Mouse (Mus musculus): ENCODE data around the gene Mllt3.

The Mllt3 gene

DNA sequence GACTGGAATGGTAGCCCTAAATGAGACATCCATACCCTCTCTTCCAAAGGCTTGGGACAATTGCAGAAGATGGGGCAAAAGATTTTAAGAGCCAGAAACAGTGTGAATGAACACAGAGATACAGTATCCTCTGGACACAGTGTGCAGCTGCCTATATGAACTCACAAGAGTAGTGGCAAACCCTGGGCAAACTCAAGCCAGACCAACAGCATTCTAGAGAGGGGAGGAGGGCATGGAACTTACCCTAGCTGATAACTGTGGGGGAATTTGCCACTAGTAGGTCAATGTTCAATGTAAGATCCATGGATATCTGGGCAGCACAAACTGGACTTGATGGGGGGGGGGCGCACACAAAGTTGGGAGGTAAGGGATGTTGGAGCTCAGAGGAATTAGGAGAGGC lies 151.2 kb downstream of the Mllt3 start:
- in situ Hi-C loops (cut with MboI, MseI), result no loop called here

DNA sequence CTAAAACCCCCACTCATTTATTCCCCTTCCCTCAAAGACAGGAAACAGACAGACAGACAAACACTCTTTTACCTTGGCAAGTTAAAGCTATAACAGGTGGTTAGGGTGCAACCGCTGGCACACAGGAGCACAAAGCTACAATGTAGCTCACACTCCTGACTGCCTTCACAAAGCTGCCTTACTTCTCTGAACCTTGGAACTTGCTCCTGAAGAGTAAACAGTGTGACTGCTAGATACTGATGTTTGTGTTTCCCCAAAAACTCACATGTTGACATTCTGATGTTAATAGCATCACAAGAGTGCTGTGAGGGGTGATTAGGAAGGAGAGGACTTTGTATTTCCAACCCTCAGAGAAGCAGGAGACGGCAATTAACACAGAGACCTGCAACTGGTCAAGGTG lies 151.6 kb downstream of the Mllt3 start:
- in situ Hi-C loops (cut with MboI, MseI), result no loop called here

DNA sequence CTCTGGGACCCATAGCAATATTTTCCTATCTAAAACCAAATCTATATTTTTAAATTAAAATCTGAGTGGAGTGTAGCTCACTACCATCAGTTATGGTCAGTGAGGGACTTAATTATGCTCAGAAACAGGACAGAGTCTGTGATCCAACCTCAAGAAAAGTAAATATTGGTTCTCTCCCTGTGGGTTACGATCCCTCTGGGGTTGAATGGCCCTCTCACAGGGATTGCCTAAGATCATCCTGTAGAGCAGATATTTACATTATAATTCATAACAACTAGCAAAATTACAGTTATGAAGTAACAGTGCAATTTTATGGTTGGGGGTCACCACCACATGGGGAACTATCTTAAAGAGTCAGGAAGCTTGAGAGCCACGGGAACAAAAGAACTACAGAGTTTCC lies 152.9 kb downstream of the Mllt3 start:
- in situ Hi-C loops (cut with MboI, MseI), result no loop called here

DNA sequence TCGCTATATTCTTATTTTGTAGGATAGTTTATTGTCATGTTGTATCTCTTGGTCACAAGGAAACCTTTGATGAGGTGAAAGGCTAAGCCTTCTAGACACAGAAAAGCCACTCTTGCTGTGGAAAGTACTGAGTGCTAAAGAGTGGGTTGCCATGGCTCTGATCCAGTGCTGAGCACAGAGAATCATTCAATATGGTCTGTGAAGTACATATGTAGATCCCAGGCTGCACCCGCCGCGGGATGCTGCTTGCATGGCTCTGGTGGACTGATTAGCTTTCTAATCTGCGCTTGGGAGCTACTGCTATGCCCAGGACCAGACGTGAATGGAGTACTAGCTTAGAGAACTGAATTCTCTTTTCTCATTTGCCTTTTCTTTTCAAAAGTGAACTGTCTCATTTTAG lies 154.5 kb downstream of the Mllt3 start:
- in situ Hi-C loops (cut with MboI, MseI), result no loop called here

DNA sequence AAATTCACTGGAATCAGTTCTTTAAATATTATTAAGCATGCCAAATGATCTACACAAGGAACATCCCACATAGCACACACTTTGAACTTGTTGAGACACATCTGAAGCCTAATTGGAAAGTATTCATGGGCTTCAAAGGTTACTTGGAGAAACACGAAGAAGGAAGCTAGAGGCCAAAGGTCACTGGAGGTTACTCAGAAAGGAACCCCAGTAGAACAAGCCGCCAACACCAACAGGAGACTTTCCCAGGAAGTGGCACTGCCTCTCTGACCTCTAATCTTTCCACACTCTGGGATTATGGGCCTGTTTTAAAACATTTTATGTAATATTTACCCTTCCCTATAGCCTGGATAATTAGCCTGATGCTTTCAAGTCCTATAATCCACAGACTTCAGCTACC lies 162.6 kb downstream of the Mllt3 start:
- in situ Hi-C loops (cut with MboI, MseI), result no loop called here

DNA sequence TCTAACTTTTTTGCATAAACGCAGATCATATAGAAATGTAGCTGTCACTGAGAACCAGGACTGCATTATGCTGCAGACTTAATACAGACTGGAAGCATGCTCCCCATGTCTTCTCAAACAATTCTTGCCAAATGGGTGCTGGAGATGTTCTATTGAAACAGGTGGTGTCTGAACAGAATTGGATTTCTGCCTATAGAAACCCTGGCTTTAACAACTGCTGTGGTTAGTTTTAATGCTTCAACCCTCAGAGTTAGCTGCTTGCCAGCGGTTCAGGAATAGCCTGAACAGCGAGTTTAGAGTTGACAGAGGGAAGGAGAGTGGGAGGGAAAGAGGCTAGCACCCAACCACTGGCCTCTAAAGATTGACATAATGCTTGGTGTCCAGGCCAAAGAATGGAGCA lies 166.6 kb downstream of the Mllt3 start:
- in situ Hi-C loops (cut with MboI, MseI), result no loop called here

DNA sequence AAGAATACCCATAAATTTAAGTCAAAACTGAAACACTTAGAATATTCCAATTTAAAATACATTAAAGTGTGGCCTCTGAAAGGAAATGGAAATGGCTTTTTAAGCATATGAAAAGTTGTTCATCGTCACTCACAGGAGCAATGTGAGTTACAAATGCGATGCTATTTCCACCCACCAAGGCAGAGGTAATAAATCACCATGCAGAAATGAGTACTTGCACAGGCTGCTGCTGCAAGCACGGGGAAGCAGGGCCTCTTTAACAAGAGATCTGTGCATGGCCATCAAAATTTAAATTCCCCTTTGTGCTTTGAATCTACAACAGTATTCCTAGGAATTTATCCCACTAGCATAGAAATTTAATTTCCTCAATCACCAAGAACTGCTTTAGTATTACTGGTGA lies 167.3 kb downstream of the Mllt3 start:
- in situ Hi-C loops (cut with MboI, MseI), result no loop called here

DNA sequence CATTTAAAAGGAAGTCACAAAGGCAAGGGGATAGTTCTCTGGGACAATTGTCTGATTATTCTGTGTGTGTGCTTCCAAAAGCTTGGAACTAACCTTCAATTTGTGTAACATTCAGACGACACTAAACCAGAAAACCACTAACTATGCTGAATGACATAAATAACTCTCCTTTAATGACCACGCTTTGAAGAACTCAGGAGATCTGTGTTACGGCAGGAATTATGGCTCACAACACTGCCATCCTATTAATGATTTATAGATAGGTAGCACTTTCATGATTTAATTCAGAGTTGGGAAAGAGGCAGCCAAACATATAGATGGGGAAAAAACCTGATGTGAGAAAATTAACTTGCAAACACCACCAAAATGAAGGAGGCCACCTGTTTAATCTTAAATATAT lies 168.1 kb downstream of the Mllt3 start:
- in situ Hi-C loops (cut with MboI, MseI), result no loop called here

DNA sequence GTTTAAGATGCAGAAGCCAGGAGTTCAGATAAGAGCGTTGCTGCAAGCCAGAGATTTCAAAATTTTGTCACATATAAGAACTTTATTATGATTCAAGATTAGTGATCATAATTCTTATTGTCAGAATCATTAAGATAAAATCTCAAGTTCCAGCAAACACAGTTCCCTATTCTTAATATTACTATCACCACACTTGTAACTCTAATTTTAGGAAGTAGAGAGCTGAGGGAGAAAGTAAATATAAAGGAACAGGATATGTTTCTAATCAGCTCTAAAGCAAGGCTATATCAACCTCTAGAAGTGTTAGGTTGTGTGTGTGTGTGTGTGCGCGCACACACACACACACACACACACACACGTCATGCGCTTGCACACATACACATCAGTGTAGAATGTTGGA lies 170.0 kb downstream of the Mllt3 start:
- in situ Hi-C loops (cut with MboI, MseI), result no loop called here

DNA sequence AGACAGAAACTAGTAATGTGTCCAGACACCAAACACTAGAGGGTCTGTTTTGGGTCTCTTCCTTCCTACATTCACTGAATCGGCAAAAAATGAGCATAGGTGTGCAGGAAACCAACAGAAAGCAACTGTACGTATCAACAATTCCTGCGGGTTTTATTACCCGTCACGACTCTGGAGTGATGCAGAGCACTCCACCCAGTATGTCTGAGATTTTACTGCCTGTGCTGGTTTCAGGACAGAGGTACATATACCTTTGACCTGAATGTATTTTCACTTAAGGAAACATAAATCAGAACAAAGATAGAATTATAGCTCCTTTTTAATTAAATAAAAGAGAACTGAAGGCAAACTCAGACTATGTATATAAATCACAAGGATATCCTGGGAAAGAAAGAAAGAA lies 172.4 kb downstream of the Mllt3 start:
- in situ Hi-C loops (cut with MboI, MseI), result no loop called here

DNA sequence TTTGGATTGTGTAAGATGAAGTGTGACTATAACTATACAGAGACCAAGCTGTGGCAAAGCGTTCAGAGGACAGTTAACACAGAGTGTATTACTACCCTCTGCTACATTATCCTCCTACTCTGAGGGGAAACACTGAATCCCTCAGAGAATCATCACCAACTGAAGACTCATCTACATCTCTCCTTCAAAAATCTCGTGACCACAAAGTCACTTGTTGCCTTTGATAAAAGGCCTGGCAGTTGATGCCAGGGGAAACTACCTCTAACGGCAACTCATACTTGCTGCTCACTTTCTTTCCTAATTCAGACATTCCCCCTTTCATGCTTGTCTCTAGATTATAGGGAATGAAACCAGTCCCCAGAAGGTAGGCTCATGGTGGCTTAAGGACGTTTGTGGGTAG lies 174.0 kb downstream of the Mllt3 start:
- in situ Hi-C loops (cut with MboI, MseI), result no loop called here

DNA sequence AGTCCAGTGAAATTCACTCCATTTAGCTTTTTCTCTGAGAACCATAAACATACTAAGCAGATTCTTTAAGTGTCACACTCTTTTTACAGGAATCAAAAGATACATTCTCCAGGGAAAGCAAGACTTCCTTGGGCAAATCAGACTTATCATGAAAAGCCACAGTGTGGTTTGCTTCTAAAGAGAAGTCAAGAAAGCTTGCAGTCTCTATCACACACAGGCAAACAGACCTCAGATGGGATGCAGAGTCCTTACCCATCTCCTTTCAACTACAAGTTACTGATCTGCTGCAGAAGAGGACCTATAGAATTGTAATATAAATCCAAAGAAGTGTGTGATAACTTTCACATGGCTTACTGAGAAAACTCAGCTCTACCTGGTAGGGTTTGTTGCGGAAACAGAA lies 175.2 kb downstream of the Mllt3 start:
- in situ Hi-C loops (cut with MboI, MseI), result no loop called here

DNA sequence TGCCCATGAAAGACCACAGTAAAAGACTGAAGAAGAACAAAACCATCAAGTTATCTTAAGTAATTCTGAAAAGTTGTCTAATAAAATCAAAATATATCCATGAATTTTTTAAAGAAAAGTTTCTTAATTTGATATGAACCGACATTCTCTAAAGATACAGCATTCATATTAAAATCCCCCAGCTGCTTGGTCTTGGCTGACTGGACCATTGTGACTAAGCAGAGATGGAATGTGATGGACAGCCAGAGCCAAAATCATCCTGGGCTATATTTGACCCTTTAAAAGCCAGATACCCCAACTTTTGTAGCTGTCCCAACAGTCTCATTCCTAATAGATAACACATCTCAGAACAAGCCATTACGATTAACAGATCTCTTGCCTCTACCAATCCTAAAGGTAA lies 180.7 kb downstream of the Mllt3 start:
- in situ Hi-C loops (cut with MboI, MseI), result no loop called here

DNA sequence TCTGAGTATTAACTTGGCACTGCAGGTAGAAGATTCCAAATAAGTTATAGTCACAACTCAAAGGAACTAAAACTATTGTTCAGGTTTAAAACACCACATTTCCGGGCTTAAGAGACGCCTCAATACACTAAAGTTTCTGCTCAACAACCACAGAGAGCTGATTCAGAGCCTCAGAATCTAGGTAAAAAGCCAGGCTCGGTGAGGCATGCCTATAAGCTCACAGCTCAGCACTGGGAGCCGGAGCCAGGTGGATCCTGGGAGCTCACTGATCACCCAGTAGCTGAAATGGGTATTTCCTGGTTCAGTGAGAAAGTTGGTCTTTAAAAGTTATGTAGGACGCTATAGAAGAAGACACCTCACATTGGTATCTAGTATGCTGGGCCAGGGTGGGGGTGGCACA lies 183.1 kb downstream of the Mllt3 start:
- in situ Hi-C loops (cut with MboI, MseI), result no loop called here

DNA sequence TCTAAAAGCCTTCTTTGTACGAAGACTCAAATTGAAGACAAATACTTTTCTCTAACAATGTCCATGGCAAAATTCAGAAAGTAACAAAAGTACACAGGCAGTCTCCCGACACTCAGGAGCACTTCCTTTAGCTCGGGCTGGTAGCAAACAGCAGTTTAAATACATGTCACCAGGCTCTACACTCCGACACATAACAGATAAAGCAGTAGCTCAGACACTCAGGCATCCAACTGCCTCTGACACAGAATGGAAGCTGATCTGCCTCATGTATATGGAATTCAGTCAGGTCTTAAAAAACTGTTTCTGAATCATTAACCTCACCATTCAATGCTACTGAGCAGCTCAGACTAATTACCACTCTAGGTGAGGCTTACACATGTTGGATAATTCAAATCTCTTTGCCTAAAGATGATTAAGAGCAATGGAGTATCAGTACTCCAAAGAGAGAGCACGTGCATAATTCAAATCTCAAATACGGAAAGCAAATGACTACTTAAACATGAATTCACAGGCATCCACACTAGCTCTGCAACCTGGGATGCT lies 188.4 kb downstream of the Mllt3 start:
- in situ Hi-C loops (cut with MboI, MseI), result no loop called here

DNA sequence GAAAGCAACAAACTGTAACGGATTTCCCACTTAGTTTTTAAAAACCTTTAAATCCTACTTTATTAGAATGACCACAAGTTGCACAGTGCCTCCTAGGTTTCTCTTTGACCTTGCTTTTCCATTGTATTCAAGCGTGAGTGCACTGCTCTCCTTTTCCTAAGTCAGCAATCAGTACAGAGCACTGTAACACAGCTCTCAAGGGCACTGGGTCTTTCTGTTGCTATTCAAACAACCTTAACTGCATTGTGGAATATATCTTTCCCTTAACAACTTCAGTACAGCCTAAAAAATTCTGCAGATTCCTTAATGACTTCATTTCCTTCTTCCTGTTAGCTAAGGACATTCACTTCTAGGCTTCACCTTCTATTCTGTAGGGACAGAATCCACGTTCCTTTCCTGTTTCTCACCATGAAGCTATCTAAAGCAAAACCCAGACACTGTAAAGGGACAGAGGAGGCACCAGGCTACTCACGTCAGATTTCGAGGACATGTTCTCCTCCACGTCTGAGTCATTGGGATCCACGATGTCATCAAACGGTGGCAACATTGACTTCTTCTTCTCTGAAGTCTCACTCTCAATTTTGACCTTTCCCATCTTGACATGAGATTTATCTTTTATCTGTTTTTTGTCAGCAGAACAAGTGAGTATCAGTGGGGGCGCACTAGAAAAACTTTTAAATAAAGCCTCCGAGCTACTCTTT lies 192.8 kb downstream of the Mllt3 start:
- in situ Hi-C loops (cut with MboI, MseI), result no loop called here

DNA sequence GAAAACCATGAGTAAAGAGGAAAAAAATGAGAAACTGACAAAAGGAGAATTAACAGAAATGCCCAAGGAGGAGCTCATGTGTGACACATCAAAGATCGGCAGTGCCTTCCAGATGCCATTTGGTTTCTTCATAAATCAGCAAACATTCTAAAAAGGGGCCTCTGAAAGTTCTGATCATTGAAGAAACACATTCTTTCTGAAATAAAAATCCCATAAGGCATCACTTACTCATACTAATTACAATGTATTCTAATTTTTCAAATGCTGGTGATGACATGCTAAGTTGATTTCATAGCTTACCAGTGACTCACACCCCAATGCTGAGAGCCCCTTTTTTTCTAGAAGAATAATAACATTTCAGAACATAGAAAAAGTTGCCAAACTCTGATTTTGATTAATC lies 194.4 kb downstream of the Mllt3 start:
- in situ Hi-C loops (cut with MboI, MseI), result no loop called here

DNA sequence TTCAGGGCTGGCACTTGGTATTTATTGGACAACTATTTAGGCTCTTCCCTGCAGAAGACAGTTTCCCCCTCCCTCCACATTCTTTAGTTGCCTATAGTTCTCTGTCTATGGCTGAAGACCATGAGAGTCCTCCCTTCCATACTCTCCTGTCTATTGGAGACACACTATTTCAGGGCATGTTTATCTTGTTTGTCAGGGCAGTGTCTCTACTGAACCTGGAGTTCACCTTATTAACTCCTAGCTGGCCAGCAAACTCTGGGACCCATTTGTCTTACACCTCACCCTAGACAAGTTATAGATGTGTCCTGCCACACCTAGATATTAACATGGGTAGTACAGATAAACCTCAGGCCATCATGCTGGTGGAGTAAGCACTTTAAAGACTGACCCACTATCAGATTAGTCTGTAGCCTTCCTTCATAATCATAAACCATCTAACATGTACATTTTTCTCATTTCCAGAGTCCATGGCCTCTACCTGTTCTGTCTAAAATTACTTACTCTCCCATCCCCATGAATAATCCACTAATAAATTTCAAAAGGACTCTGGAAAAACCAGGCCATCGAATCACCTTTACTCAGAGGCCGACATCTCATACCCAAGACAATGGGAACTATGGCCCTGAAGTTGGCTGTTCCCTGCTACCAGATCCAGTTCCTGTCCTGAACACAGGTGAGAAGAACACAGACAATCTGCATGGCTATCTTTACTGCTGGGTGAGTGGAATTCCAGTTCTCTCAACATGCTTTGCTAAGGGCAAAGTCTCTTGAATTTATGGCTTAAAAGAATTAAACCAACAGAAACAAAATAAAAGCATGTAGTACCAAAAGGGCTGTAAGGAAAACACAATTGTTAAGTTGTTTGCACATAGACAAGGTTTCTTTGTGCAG lies 195.4 kb downstream of the Mllt3 start:
- in situ Hi-C loops (cut with MboI, MseI), result no loop called here

DNA sequence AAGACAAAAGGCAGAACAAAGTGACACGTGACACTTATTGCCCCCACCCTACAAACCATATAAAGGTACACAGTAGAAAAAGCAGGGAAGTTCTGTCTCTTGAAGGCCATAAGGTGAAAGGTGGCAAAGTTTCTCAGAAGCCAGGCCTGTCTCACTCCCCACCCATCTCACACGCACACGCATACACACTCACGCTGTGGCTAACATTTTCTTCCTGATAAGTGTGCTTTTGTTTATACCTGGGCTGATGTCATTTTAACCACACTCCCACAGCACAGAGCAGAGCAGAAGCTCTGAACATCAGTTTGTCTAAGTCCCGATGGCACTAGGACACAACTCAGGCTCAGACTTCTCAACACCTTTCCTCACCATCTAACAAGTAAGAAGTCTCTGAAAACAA lies 196.9 kb downstream of the Mllt3 start:
- in situ Hi-C loops (cut with MboI, MseI), result no loop called here

DNA sequence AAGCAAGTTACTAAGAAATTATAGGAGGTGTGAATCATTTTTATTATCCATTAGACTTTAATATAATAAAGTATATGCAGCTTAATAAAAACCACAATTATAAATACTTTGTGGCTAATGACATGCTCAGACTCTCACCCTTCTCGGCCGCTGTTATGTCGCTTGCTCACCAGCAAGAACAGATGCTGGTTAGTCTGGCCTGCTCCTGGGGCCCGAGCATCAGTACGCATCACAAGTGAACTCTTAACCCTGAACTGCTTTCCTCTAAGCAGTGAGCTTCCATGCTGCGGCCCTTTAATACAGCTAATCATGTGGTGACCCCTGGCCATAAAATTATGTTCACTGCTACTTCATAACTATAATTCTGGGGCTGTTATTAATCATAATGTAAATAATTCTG lies 198.0 kb downstream of the Mllt3 start:
- in situ Hi-C loops (cut with MboI, MseI), result no loop called here

DNA sequence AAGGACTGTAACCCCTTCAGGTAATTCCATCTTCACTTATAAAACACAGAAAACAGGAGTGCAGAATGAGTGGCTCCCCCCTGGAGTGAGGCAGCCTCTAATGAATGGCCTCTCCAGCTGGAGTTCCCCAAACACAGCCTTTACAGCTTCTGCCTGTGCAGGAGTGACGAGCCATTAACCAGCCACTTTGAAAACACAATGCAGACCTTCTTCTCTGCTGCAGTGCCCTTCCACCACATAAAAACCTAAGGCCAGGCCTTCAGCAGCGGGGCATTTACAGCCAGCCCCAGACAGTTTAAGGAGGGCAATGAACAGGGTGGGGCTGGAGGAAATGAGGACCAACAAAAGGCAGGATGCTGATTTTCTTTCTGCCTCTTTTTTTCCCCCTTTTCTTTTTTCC lies 198.9 kb downstream of the Mllt3 start:
- in situ Hi-C loops (cut with MboI, MseI), result no loop called here

DNA sequence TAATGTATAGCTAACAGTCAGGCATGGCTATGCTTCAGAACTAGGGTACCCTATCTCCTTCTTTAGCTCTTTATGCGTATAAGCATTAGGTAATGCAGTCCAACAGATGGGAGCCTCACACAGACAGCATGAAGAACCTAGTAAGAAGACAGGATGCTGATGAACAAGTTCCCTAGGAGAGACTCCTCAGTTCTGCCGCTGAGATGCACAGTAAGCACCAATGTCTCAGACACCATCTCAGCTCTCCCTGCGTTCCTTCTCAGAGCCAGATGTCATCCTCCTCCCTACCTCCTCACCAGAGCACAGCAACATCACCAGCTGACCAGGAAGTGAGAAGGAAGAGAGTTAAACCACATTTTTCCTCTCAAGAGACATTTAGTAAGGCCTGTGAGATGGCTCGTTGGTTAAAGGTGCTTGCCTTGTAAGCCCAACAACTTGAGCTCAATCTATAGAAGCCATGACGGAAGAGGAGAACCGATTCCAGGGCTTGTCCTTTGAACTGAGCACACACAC lies 202.3 kb downstream of the Mllt3 start:
- in situ Hi-C loops (cut with MboI, MseI), result no loop called here

Measured in regulatory T cell (primary cell).